In genomic region chrX:157305852-157306232, GRCm38 (mm10) we compare ENCODE assay signal across 18 mouse cellular contexts.
DNase-seq lines count a peak whose midpoint lies in the region; ATAC-seq lines count a peak whose summit lies in the region.
"Had no signal": no experiment of that assay in that cellular context is flagged by ENCODE, and none has a peak within 500 bp of the region (broad histone marks: within the 10 kb centered on the region; RNA-seq: fewer than 3 reads in every experiment).

No protein-coding gene starts in this region.

- no peak overlapping the region for H3K4me2 ChIP-seq in hindbrain, embryonic 13.5 days
- no peak overlapping the region for H3K4me2 ChIP-seq in neural tube, embryonic 12.5 days (replicated peaks)
- no peak overlapping the region for H3K4me2 ChIP-seq in forebrain, embryonic 14.5 days (ENCODE audit: low read length)
- H3K4me2 ChIP-seq: heart, embryonic 13.5 days; kidney, embryonic 15.5 days had no signal

- no peaks in the 10 kb centered on the region for H3K36me3 ChIP-seq in hindbrain, embryonic 13.5 days
- no peaks in the 10 kb centered on the region for H3K36me3 ChIP-seq in hindbrain, embryonic 10.5 days
- no peaks in the 10 kb centered on the region for H3K36me3 ChIP-seq in neural tube, embryonic 12.5 days
- no peaks in the 10 kb centered on the region for H3K36me3 ChIP-seq in forebrain, embryonic 14.5 days (ENCODE audit: control insufficient read depth, insufficient read depth, low read length)
- H3K36me3 ChIP-seq: G1E; heart, embryonic 13.5 days; kidney, embryonic 15.5 days had no signal

- 88% methylated on average over 5 of the region's 5 CpGs for WGBS in hindbrain, embryonic 13.5 days
- 81% methylated on average over 5 of the region's 5 CpGs for WGBS in hindbrain, embryonic 10.5 days
- 80% methylated on average over 5 of the region's 5 CpGs for WGBS in neural tube, embryonic 12.5 days
- WGBS in forebrain, embryonic 14.5 days, result 59% methylated on average over 5 of the region's 5 CpGs

- no peaks in the 10 kb centered on the region for H3K9me3 ChIP-seq in hindbrain, embryonic 13.5 days
- H3K9me3 ChIP-seq in hindbrain, embryonic 10.5 days, result no peaks in the 10 kb centered on the region
- H3K9me3 ChIP-seq in neural tube, embryonic 12.5 days, result no peaks in the 10 kb centered on the region
- no peaks in the 10 kb centered on the region for H3K9me3 ChIP-seq in forebrain, embryonic 14.5 days (replicated peaks; ENCODE audit: control insufficient read depth, low read length)
- H3K9me3 ChIP-seq: G1E; heart, embryonic 13.5 days; kidney, embryonic 15.5 days had no signal

- no peaks in the 10 kb centered on the region for H3K27me3 ChIP-seq in hindbrain, embryonic 13.5 days
- peaks cover 13% of the 10 kb centered on the region; the same call in 1 of the 2 replicates for H3K27me3 ChIP-seq in hindbrain, embryonic 10.5 days (ENCODE audit: insufficient read depth, poor library complexity, severe bottlenecking)
- H3K27me3 ChIP-seq in neural tube, embryonic 12.5 days (replicated peaks), result no peaks in the 10 kb centered on the region
- no peaks in the 10 kb centered on the region for H3K27me3 ChIP-seq in forebrain, embryonic 14.5 days (replicated peaks; ENCODE audit: control insufficient read depth, insufficient read depth, low read length)
- H3K27me3 ChIP-seq: heart, embryonic 13.5 days had no signal

- peak; percentile 50; the same call in 1 of the 2 replicates for ATAC-seq in hindbrain, embryonic 13.5 days (ENCODE audit: low FRiP score)
- 0 out of 2 replicates have a peak, but pooled peaks have one; percentile 10 for ATAC-seq in neural tube, embryonic 12.5 days (ENCODE audit: low FRiP score, low read depth)
- ATAC-seq in forebrain, embryonic 14.5 days, result peak; percentile 22; the same call in 1 of the 2 replicates
- ATAC-seq: CD4-positive, CD25-positive, alpha-beta regulatory T cell, adult 4 months; intestine, embryonic 16.5 days; liver, postnatal 0 days had no signal

- H3K9ac ChIP-seq in hindbrain, embryonic 13.5 days, result no peak overlapping the region
- no peak overlapping the region for H3K9ac ChIP-seq in neural tube, embryonic 12.5 days
- no peak overlapping the region for H3K9ac ChIP-seq in forebrain, embryonic 14.5 days (ENCODE audit: low read length)
- H3K9ac ChIP-seq: heart, embryonic 13.5 days; kidney, embryonic 15.5 days; liver, postnatal 0 days had no signal

- no peak overlapping the region for H3K4me3 ChIP-seq in hindbrain, embryonic 13.5 days
- no peak overlapping the region for H3K4me3 ChIP-seq in hindbrain, embryonic 10.5 days
- no peak overlapping the region for H3K4me3 ChIP-seq in neural tube, embryonic 12.5 days
- H3K4me3 ChIP-seq in forebrain, embryonic 14.5 days (ENCODE audit: low read depth, low read length), result no peak overlapping the region
- H3K4me3 ChIP-seq: erythroblast, embryonic 14.5 days; heart, embryonic 13.5 days; kidney, embryonic 15.5 days had no signal

- DNase-seq in hindbrain, embryonic 10.5 days (ENCODE audit: low spot score), result no peak
- no peak for DNase-seq in neural tube, embryonic 10.5 days (ENCODE audit: extremely low spot score, low spot score)
- peak; percentile 39 for DNase-seq in cerebellum, adult 9-10 months
- no peak for DNase-seq in forebrain, embryonic 14.5 days (ENCODE audit: low spot score)
- DNase-seq in heart, adult 11 months, result no peak
- no peak for DNase-seq in right cerebral cortex, postnatal 4 days
- DNase-seq: heart, postnatal 36 days; liver; liver, postnatal 0 days; thymus, adult 18-20 months had no signal

- no peak overlapping the region for H3K27ac ChIP-seq in hindbrain, embryonic 13.5 days
- no peak overlapping the region for H3K27ac ChIP-seq in hindbrain, embryonic 10.5 days
- no peak overlapping the region for H3K27ac ChIP-seq in neural tube, embryonic 12.5 days
- no peak overlapping the region for H3K27ac ChIP-seq in forebrain, embryonic 14.5 days (ENCODE audit: low read depth, low read length)
- H3K27ac ChIP-seq: heart, embryonic 13.5 days; kidney, embryonic 15.5 days had no signal

- H3K4me1 ChIP-seq in hindbrain, embryonic 13.5 days (replicated peaks), result peaks cover 4% of the 10 kb centered on the region; the same call in 1 of the 2 replicates
- H3K4me1 ChIP-seq in hindbrain, embryonic 10.5 days (replicated peaks), result no peaks in the 10 kb centered on the region
- H3K4me1 ChIP-seq in neural tube, embryonic 12.5 days, result no peaks in the 10 kb centered on the region
- no peaks in the 10 kb centered on the region for H3K4me1 ChIP-seq in forebrain, embryonic 14.5 days (ENCODE audit: control insufficient read depth, insufficient read depth, low read length)
- H3K4me1 ChIP-seq: heart, embryonic 13.5 days; kidney, embryonic 15.5 days had no signal
